Mouse (Mus musculus) hematopoietic stem cell, adult 5-6 weeks (primary cell): ENCODE data around the gene Sec31b. TPM values are rescaled to one million over a fixed set of nuclear protein-coding genes. Genes with fewer than 3 reads are reported as not detected.

Experiments
- ATAC-seq, 2 experiments: fragments of 125-278 bp in 1 of 2; replicated peaks in 1 of 2; 2 replicates each; pipeline ENCODE4 v1.8.0; 2016 to 2017; ENCODE audit warnings: inconsistent platforms in 2 of 2, mild to moderate bottlenecking in 2 of 2, moderate number of reproducible peaks in 2 of 2, low read depth in 1 of 2, moderate TSS enrichment in 1 of 2; ENCODE audit not compliant: low FRiP score in 2 of 2, poor library complexity in 2 of 2, severe bottlenecking in 2 of 2, insufficient read depth in 1 of 2, low TSS enrichment in 1 of 2
- total RNA-seq: library from RNA; stranded (forward); fragments of 172-1452, 232-1000 nt; gene quantifications from 2 replicates; pipeline ENCODE4 v1.2.3, GENCODE M21; 2017

The Sec31b gene
- total RNA-seq, 1 experiment from 2014 or later: 1.6 TPM

DNA sequence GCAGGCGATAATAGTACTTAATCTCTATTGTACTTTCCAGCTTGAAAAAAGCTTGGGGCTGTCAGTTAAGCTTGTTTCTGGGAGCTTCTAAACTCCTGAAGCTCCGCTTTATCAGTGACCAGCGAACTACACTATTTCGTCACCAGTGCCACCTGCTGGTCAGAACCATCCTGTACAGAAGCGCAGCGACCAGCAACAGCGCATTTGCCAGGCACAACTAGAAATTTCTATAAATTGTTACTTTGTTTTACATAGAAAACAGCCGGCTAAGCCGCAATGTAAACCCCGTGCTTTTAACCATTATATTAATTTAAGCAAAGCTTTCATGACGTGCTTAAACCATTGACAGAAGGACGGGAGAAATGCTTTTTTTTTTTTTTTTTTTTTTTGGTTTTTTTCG lies 889 bp downstream of the Sec31b start:
- peak; percentile 83 to 92 for ATAC-seq

- no peak for ATAC-seq
These were observed 1.3 kb downstream of the Sec31b start for GRCm38 (mm10) chr19:44544372-44544771.

DNA sequence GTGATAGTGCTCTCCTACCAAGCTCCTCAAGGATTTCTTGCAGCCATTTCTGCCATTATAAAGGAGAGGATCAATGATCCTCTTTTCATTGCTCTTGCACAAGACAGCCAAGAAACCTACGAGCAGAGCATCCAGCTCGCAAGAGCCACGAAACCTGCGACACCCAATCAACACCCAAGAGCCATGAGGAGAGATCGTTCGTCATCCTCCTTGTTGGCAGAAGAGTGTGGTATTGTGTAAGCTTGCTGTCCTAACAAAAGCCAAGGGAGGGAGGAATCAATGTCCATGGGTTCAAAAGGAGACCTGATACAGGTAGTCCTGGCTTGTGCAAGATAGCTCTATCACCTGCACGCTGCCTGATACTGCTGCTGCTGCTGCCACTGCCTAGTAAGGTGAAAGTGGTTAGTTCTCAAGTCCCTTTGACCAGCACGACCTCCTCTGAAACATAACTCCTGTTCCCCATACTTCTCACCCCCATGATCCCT lies 2.9 kb downstream of the Sec31b start:
- ATAC-seq: no peak

GRCm38 (mm10) chr19:44537416-44537815 lies 8.2 kb downstream of the Sec31b start:
- ATAC-seq: no peak

- no peak for ATAC-seq
These were observed 10.3 kb downstream of the Sec31b start for GRCm38 (mm10) chr19:44535376-44535775.

- no peak for ATAC-seq
These were observed 15.6 kb downstream of the Sec31b start for GRCm38 (mm10) chr19:44530018-44530417.

DNA sequence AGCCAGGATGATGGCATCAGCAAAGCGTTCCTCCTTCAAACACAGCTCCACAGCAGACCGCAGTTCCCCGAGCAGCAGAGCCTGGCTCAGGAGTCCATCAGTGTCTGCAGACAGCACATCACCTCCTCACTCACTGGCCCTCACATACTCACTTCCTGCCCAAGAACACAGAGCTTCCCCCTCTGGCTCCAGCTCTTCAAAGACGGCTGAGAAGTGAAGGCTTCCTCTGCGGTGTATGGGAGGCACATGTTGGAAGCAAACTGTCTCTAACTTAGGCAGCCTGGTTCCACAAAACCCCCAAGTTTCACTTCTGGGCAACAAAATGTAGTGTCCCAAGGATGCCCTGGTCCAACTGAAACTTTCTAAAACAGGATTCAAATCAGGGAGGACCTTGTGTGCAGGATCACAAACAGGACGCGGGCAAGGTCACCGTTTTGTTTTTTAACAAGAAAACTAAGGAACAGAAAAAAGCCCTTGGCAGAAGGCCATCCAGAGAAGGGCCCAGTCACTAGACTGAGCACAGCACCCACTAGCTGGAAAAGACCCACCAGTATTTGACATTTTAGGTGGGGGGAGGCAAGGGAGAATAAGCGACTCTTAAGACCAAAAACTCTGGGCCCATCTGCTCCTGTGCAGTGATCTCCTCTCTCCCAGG lies 20.0 kb downstream of the Sec31b start:
- ATAC-seq: peak; percentile 91 to 96

- ATAC-seq: no peak
These were observed 26.5 kb downstream of the Sec31b start for GRCm38 (mm10) chr19:44519152-44519551.

DNA sequence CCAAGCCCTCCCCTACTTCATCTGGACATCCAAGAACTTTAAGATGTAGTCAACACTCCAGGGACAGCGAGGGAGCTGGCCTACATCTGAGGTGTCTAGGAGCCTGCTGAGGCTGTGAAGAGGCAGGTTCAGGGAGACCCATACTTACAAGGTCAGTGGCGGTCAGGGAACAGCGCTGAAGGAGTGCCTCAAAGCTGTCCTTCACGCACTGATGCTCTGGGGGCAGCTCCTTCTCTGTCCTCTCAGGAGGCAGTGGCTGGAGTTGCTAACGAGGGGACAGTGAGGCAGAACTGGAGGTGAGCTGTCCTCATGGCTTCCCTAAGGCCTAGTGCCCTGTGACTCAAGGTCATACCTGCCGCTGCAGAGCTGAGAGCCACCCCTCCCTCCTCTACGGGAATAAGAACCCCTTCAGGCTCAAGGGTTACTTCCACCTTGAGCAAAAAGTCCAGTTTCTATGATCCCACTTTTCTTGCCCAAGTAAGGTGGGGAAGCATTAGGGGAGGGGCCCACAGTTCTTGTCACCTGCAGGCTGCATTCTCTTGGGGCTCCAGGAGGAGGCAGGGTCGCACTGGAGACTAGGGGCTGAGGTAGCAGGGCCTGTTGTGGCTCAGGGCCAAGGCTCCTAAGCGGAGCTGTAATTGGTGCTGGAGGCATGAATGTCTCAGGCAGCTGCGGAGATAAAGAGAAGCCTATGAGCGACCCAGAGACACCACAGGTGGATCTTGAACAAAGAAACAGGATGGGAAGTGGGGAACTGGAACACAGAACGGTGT lies 27.5 kb downstream of the Sec31b start:
- ATAC-seq: no peak

- ATAC-seq: no peak
These were observed 29.9 kb downstream of the Sec31b start for GRCm38 (mm10) chr19:44515769-44516168.

GRCm38 (mm10) chr19:44514521-44515451 lies 30.9 kb downstream of the Sec31b start:
- ATAC-seq: no peak

DNA sequence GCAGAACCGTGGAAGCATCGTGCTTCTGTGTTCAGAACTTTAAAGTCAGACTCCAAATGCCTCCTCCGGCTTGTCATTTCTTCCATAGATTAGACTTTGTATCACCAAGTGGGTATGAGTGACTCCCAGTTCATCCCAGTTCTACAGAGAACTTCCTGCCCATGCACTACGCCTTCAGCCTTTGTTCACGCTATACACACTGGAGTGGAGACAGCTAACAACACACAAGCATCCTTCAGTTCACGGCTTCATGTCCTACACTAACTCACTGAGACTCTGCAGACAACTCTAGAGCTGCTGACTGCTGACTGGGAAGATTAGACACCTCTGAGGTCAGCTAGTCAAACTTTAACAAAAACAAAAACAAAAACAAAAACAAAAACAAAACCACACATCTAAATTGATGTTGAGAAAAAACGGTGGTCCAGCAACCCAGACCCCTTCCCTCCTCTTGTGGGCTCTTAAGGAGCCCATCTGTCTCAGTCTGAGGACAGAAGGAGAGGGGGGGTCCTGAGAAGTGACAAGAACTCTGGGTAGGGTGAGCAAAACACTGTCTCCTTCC lies 31.7 kb downstream of the Sec31b start:
- no peak for ATAC-seq

- ATAC-seq: no peak
These were observed 32.4 kb downstream of the Sec31b start for GRCm38 (mm10) chr19:44513054-44513833.

DNA sequence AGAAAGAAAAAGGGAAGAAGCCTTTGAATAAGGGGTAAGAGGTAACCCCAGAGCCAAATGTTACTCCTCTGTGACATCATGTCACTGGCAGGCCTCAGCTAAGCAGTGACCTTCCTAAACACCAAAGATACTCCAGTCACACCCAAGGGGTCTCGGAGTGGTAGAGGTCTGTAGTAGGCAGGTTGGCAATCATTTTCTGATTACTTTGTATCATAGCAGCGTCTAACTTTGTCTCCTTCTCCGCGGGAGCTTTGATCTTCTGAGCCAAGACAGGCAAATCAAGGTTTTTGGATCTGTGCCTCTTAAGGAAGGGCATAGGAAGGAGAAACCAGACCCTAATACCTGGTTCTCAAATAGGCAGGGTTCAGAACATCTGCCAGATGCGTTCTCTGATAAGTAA lies 33.1 kb downstream of the Sec31b start:
- no peak for ATAC-seq

DNA sequence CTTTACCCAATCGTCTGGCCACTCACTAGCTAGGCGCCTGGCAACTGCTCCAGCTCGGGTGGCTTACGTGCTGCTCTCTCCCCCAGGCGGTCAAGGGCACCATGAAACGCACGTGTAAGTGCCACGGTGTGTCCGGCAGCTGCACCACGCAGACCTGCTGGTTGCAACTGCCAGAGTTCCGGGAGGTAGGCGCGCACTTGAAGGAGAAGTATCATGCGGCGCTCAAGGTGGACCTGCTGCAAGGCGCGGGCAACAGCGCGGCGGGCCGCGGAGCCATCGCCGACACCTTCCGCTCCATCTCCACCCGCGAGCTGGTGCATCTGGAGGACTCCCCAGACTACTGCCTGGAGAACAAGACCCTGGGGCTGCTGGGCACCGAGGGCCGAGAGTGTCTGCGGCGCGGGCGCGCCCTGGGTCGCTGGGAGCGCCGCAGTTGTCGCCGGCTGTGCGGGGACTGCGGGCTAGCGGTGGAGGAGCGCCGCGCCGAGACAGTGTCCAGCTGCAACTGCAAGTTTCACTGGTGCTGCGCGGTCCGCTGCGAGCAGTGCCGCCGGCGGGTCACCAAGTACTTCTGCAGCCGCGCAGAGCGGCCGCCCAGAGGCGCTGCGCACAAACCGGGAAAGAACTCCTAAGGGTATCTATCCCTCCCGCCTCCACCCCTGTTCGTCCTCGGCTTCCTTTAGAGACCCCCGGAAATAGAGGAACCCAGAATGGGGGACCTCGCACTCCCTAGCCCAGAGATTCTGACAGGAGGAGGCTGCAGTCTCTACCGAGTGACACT lies 34.0 kb downstream of the Sec31b start:
- ATAC-seq: no peak

GRCm38 (mm10) chr19:44510534-44511175 lies 35.0 kb downstream of the Sec31b start:
- peak in 1 of 2 experiments; percentile 42; a peak in 1 of 4 replicates for ATAC-seq
